Mouse (Mus musculus) midbrain, embryonic 12.5 days (tissue): ENCODE measurements around the gene Lyar. TPM values are rescaled to one million over a fixed set of nuclear protein-coding genes. Genes with fewer than 3 reads are reported as not detected.

Source experiments
- ATAC-seq: fragments of 200-750 bp; cut with Nextera tagmentation; 2 replicates; pipeline ENCODE4 v1.8.0; 2017; ENCODE audit warnings: low read depth, moderate TSS enrichment, moderate library complexity; ENCODE audit not compliant: low FRiP score
- H3K27ac ChIP-seq: fragments of 300-500 bp; sonication (generic); replicated peaks from 2 replicates; pipeline ENCODE4 v1.5.1; 2016; ENCODE audit warnings: mild to moderate bottlenecking
- H3K27me3 ChIP-seq: fragments of 300-500 bp; sonication (generic); 2 replicates; pipeline ENCODE4 v1.6.1; 2016; ENCODE audit warnings: mild to moderate bottlenecking
- H3K36me3 ChIP-seq: fragments of 300-500 bp; sonication (generic); 2 replicates; pipeline ENCODE4 v1.6.1; 2016
- H3K4me1 ChIP-seq: fragments of 300-500 bp; sonication (generic); 2 replicates; pipeline ENCODE4 v1.6.1; 2016
- H3K4me2 ChIP-seq: fragments of 300-500 bp; sonication (generic); replicated peaks from 2 replicates; pipeline ENCODE4 v1.6.1; 2016; ENCODE audit warnings: mild to moderate bottlenecking, moderate library complexity
- H3K4me3 ChIP-seq: fragments of 300-500 bp; sonication (generic); 2 replicates; pipeline ENCODE4 v1.5.1; 2016; ENCODE audit warnings: mild to moderate bottlenecking
- H3K9ac ChIP-seq: fragments of 300-500 bp; sonication (generic); replicated peaks from 2 replicates; pipeline ENCODE4 v1.6.1; 2016; ENCODE audit warnings: mild to moderate bottlenecking, moderate library complexity
- H3K9me3 ChIP-seq: fragments of 300-500 bp; sonication (generic); 2 replicates; pipeline ENCODE4 v1.6.1; 2016; ENCODE audit warnings: mild to moderate bottlenecking
- WGBS: fragments of 180-500 bp; shearing (Covaris S2); methylation state at CpG from one replicate; pipeline ENCODE4 v1.1.7; 2016; 5-methylcytosine and 5-hydroxymethylcytosine counted together
- polyA plus RNA-seq: library from polyadenylated mRNA; unstranded; fragments of >200 nt; fragmentation: Nextera tagmentation; extraction: Ambion mirVana; gene quantifications from 2 replicates; pipeline ENCODE4 v1.2.1, GENCODE M21; 2016

The Lyar gene
- polyA plus RNA-seq, 1 experiment from 2014 or later = 100 TPM

DNA sequence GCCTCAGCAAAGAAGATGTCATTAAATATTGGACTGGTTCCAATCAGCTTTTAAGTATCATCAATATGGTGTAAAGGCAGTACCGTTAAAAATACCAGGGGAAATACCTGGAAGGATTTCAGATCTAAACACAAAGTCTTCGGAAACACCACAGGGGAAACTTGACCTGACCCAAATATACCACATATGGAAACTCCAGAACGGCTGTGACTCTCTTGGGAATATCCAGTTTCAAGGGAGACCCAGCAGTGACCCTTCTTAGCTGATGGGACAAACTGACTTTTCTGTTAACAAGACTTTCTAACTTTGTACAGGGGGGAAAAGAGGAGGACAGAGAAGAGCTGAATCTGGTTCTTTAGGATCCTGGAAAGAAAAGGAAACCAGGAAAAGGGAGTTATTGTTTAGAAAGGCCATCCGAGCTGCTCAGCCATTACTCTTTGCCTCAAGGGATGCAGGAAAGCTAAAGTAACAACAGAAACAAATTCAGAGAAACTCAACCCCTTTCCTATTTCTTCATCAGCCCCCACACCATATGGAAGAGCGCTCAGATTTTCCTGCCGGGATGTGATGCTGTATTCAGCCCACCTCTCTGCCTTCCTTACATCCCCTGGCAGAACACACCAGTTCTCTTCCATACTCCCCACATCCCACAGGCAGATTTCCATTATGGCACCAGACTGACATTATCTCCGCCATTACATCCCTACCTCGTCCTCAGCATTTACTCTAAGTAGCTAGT is 37.9 kb downstream of the Lyar start:
- Histone ChIP-seq H3K9ac (no peak overlapping the region), H3K4me3 (no peak overlapping the region), H3K9me3 (no peaks in the 10 kb centered on the region), H3K36me3 (peaks cover 10% of the 10 kb centered on the region), H3K4me2 (no peak overlapping the region), H3K27me3 (peaks cover 4% of the 10 kb centered on the region; the same call in 1 of the 2 replicates), H3K27ac (no peak overlapping the region), H3K4me1 (peaks cover 6% of the 10 kb centered on the region)
- ATAC-seq = no peak
- 82% methylated on average over 8 of the region's 8 CpGs for WGBS

DNA sequence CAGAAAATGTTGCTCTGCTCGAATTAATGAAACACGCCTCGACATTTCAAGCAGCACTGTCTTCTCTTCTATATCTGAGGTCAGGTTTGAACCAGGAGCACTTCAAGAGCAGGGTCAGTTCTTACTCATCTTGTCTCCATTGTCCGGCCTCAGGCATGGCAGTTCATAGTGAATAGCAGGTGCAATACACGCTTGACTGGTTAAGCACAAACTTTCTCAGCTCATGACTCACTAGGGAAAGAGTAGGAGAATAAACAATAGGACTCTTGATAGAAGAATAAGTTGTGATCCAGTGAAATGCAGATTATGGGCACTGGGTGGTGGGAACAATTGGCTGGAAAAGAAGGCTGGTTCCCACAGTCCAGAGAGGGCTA is 38.5 kb downstream of the Lyar start:
- H3K36me3 ChIP-seq = peaks cover 15% of the 10 kb centered on the region
- no peak overlapping the region for H3K4me3 ChIP-seq
- H3K9me3 ChIP-seq = no peaks in the 10 kb centered on the region
- ATAC-seq = no peak
- H3K27me3 ChIP-seq = peaks cover 4% of the 10 kb centered on the region; the same call in 1 of the 2 replicates
- H3K4me1 ChIP-seq = peaks cover 6% of the 10 kb centered on the region
- 83% methylated on average over 5 of the region's 5 CpGs for WGBS
- H3K4me2 ChIP-seq = no peak overlapping the region
- H3K27ac ChIP-seq = no peak overlapping the region
- H3K9ac ChIP-seq = no peak overlapping the region

DNA sequence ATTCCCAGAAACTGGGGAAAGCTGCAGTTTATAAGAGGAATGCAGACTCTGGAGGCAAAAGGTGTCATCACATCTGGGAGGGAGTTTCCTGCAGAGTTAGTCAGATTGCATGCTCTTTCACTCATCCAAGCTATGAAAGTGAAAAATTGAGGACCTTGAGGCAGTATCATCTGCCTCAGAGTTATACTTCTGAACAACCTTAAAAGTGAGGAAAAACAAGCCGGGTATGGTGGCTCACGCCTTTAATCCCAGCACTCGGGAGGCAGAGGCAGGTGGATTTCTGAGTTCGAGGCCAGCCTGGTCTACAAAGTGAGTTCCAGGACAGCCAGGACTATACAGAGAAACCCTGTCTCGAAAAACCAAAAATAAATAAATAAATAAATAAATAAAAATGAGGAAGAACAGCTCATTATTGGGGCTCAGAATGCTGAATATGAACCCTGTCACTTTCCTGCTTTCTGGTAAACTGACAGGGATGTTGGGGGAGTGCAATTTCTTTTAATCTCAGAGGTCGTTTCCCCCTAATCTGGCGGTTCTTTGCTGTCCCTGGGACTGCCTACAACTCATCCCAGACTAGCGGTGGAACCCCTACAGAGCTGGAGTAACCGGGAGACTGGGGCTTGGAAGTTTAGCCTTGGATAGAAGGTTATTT is 39.3 kb downstream of the Lyar start:
- Histone ChIP-seq H3K36me3 (peaks cover 24% of the 10 kb centered on the region), H3K9ac (peak overlapping the region; percentile 83), H3K4me3 (peak overlapping the region; percentile 86), H3K27ac (peak overlapping the region; percentile 63), H3K27me3 (peaks cover 4% of the 10 kb centered on the region; the same call in 1 of the 2 replicates), H3K9me3 (no peaks in the 10 kb centered on the region), H3K4me1 (peaks cover 6% of the 10 kb centered on the region), H3K4me2 (peak overlapping the region; percentile 68)
- ATAC-seq = peak; percentile 32
- 42% methylated on average over 9 of the region's 9 CpGs for WGBS

GRCm38 (mm10) chr5:38260107-38260682 is 39.9 kb downstream of the Lyar start, which contains the start of gene Tmem128:
TSS of gene Tmem128 (plus strand) at chr5:38260185.
- peak; percentile 73 for ATAC-seq
- Histone ChIP-seq H3K9me3 (no peaks in the 10 kb centered on the region), H3K4me1 (peaks cover 6% of the 10 kb centered on the region), H3K4me2 (peak within 1 kb of the TSS; percentile 68), H3K27ac (peak within 1 kb of the TSS; percentile 63), H3K4me3 (peak within 1 kb of the TSS; percentile 86), H3K36me3 (peaks cover 30% of the 10 kb centered on the region), H3K9ac (peak within 1 kb of the TSS; percentile 83), H3K27me3 (peaks cover 4% of the 10 kb centered on the region; the same call in 1 of the 2 replicates)
- under 1% methylated on average over 40 of the region's 40 CpGs for WGBS

DNA sequence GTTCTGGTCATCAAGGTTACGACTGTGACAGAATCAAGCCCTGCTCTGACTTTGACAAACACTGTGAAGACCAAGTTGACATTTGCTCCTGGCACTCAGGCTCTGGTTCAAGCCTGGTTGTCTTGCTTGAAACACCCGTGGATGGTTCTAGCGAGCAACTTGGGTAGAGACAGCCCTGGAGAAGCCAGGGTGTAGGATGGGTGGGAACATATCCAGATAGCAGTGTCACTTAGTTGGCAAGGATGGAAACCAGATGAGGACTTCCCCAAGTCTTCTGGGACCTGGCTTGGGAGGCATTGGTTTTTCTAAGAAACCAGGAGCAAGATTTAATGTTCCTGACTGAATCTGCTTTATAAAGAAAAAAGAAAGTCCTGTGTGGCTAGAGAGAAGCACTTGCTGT is 50.7 kb downstream of the Lyar start:
- no peak overlapping the region for H3K4me3 ChIP-seq
- peaks cover 27% of the 10 kb centered on the region for H3K27me3 ChIP-seq
- 90% methylated on average over 3 of the region's 3 CpGs for WGBS
- H3K36me3 ChIP-seq = peaks cover 49% of the 10 kb centered on the region
- no peaks in the 10 kb centered on the region for H3K9me3 ChIP-seq
- H3K9ac ChIP-seq = no peak overlapping the region
- H3K4me1 ChIP-seq = no peaks in the 10 kb centered on the region
- no peak for ATAC-seq
- H3K4me2 ChIP-seq = no peak overlapping the region
- no peak overlapping the region for H3K27ac ChIP-seq

- H3K27ac ChIP-seq = no peak overlapping the region
- peaks cover 55% of the 10 kb centered on the region for H3K27me3 ChIP-seq
- H3K9me3 ChIP-seq = no peaks in the 10 kb centered on the region
- no peak overlapping the region for H3K4me3 ChIP-seq
- peaks cover 23% of the 10 kb centered on the region for H3K36me3 ChIP-seq
- H3K9ac ChIP-seq = no peak overlapping the region
- 88% methylated on average over 4 of the region's 4 CpGs for WGBS
- no peak for ATAC-seq
- no peak overlapping the region for H3K4me2 ChIP-seq
- peaks cover 17% of the 10 kb centered on the region for H3K4me1 ChIP-seq
Observed at GRCm38 (mm10) chr5:38273831-38274230, 53.6 kb downstream of the Lyar start.

GRCm38 (mm10) chr5:38275771-38276170 is 55.5 kb downstream of the Lyar start, which contains the start of gene Otop1:
TSS of gene Otop1 (plus strand) at chr5:38275972.
- H3K9ac ChIP-seq = no peak within 1 kb of the TSS
- H3K4me3 ChIP-seq = peak within 1 kb of the TSS; percentile 36
- ATAC-seq = no peak
- H3K4me2 ChIP-seq = peak within 1 kb of the TSS; percentile 50
- no peaks in the 10 kb centered on the region for H3K9me3 ChIP-seq
- H3K27me3 ChIP-seq = peaks cover 71% of the 10 kb centered on the region
- H3K27ac ChIP-seq = no peak within 1 kb of the TSS
- under 1% methylated on average over 4 of the region's 4 CpGs for WGBS
- peaks cover 17% of the 10 kb centered on the region for H3K4me1 ChIP-seq
- peaks cover 10% of the 10 kb centered on the region for H3K36me3 ChIP-seq

- no peaks in the 10 kb centered on the region for H3K9me3 ChIP-seq
- WGBS = 1% methylated on average over 19 of the region's 19 CpGs
- ATAC-seq = no peak
- H3K36me3 ChIP-seq = peaks cover 4% of the 10 kb centered on the region
- no peak overlapping the region for H3K27ac ChIP-seq
- no peak overlapping the region for H3K9ac ChIP-seq
- H3K4me1 ChIP-seq = peaks cover 17% of the 10 kb centered on the region
- peak overlapping the region; percentile 50 for H3K4me2 ChIP-seq
- H3K4me3 ChIP-seq = peak overlapping the region; percentile 36
- H3K27me3 ChIP-seq = peaks cover 76% of the 10 kb centered on the region
Observed at GRCm38 (mm10) chr5:38276451-38276850, 56.2 kb downstream of the Lyar start.

DNA sequence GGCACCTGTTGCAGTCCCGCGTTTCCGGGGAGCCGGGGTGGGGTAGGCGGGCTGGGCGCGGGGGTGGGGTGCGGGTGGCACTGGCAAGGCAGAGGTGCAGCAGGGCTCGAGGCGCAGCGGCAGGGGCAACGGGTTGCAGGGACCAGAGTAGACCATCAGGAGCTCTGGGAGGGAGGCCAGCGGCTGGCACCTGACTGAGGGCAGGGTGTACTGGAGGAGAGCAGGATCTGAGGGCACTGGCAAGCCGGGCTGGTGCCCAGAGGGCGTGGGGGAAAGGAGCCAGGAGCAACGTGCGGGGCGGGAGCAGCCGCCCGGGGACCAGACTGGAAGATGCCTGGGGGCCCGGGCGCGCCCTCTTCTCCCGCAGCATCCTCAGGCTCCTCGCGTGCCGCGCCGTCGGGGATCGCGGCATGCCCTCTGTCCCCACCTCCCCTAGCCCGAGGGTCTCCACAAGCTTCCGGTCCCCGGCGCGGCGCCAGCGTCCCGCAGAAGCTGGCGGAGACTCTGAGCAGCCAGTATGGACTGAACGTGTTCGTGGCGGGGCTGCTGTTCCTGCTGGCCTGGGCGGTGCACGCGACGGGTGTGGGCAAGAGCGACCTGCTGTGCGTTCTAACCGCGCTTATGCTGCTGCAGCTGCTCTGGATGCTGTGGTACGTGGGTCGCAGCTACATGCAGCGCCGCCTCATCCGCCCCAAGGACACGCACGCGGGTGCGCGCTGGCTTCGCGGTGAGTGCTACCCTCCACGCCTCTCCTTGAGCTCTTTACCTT is 57.0 kb downstream of the Lyar start:
- Histone ChIP-seq H3K9me3 (no peaks in the 10 kb centered on the region), H3K4me2 (peak overlapping the region; percentile 50), H3K27me3 (peaks cover 83% of the 10 kb centered on the region), H3K36me3 (no peaks in the 10 kb centered on the region), H3K9ac (peak overlapping the region; percentile 24; the same call in 1 of the 2 replicates), H3K4me3 (peak overlapping the region; percentile 36), H3K27ac (no peak overlapping the region), H3K4me1 (peaks cover 17% of the 10 kb centered on the region)
- peak; percentile 59; the same call in 1 of the 2 replicates for ATAC-seq
- WGBS = 2% methylated on average over 65 of the region's 65 CpGs

DNA sequence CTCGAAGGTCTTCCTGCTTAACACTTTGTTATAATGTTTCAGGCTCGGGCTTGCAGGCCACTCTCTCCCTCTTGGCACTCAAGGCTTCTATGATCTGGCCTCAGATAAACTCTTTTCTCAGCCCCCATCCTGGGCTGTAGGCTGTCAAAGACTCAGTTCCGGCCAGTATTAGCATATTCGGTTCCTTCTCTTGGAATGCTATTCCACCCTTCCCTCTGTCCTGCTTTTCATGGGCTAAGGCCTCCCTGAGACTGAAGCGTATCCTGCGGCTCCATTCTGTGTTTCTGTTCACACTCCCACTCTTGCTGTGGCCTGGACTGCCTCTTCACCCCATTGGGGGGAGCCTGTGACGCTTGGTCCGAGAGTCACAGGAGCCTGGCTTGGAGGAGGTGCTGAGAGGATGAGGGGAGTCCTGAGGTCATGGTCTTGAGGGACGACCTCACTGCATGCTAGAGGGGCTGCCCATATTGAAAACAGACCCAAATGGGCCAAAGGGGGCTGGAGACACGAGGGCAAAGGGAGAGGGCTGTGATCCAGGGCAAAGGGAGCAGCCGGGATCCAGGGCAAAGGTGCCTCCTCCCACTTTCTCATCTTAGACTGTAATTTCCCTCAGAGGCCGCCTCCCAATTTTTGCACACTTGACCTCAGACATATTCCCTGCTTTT is 57.8 kb downstream of the Lyar start:
- H3K9me3 ChIP-seq = no peaks in the 10 kb centered on the region
- H3K4me1 ChIP-seq = peaks cover 17% of the 10 kb centered on the region
- ATAC-seq = no peak
- 19% methylated on average over 12 of the region's 12 CpGs for WGBS
- peaks cover 87% of the 10 kb centered on the region for H3K27me3 ChIP-seq
- H3K36me3 ChIP-seq = no peaks in the 10 kb centered on the region
- no peak overlapping the region for H3K27ac ChIP-seq
- peak overlapping the region; percentile 36; the same call in 1 of the 2 replicates for H3K4me3 ChIP-seq
- peak overlapping the region; percentile 50 for H3K4me2 ChIP-seq
- H3K9ac ChIP-seq = no peak overlapping the region

DNA sequence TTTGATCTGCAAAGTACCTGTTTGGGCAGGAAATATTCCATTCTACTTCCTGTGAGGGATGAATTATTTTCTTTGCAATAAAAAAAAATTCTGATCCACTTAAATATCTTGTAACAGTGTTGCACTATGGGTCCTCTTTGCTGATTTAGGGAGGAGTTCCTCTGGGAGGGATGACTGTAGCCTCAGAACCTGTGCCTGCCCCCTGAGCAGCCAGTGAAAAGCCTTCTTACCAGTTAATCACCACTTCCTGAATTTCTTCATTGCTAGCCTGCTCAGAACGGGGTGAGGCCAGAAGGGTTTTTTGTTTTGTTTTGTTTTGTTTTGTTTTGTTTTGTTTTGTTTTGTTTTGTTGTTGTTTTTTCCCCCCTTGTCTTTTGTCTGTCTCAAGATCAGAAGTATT is 59.8 kb downstream of the Lyar start:
- no peaks in the 10 kb centered on the region for H3K9me3 ChIP-seq
- ATAC-seq = no peak
- no peak overlapping the region for H3K4me3 ChIP-seq
- H3K27me3 ChIP-seq = peaks cover 69% of the 10 kb centered on the region
- WGBS = 55% methylated on average over 1 of the region's 1 CpGs
- H3K36me3 ChIP-seq = no peaks in the 10 kb centered on the region
- no peak overlapping the region for H3K4me2 ChIP-seq
- no peak overlapping the region for H3K9ac ChIP-seq
- no peak overlapping the region for H3K27ac ChIP-seq
- H3K4me1 ChIP-seq = peaks cover 17% of the 10 kb centered on the region
